9 mouse cellular contexts compared by ENCODE assay signal in genomic region chr5:104074388-104074787, GRCm38 (mm10). TPM values are rescaled to one million over a fixed set of nuclear protein-coding genes. Genes with fewer than 3 reads are reported as not detected.
DNase-seq lines count a peak whose midpoint lies in the region; ATAC-seq and TF ChIP-seq lines count a peak whose summit lies in the region.
"Had no signal": no experiment of that assay in that cellular context is flagged by ENCODE, and none has a peak within 500 bp of the region (broad histone marks: within the 10 kb centered on the region; RNA-seq: fewer than 3 reads in every experiment).

No protein-coding gene starts in this region.

- 0 out of 2 replicates have a peak, but pooled peaks cover 5% of the 10 kb centered on the region for H3K4me1 ChIP-seq in forebrain, postnatal 0 days (ENCODE audit: insufficient read depth)
- no peaks in the 10 kb centered on the region for H3K4me1 ChIP-seq in liver, postnatal 0 days (ENCODE audit: insufficient read depth)

- H3K27ac ChIP-seq in forebrain, postnatal 0 days (ENCODE audit: low read depth, low read length): no peak overlapping the region
- H3K27ac ChIP-seq in liver, postnatal 0 days (ENCODE audit: low read depth): no peak overlapping the region

- no peaks in the 10 kb centered on the region for H3K36me3 ChIP-seq in forebrain, postnatal 0 days (ENCODE audit: insufficient read depth)
- no peaks in the 10 kb centered on the region for H3K36me3 ChIP-seq in liver, postnatal 0 days (replicated peaks; ENCODE audit: insufficient read depth, low read length)

- peak; percentile 55; the same call in 1 of the 2 replicates for ATAC-seq in forebrain, postnatal 0 days
- ATAC-seq in inflammation-experienced regulatory T-cells, adult 6 months: peak; percentile 69
- 0 out of 2 replicates have a peak, but pooled peaks have one; percentile 27 for ATAC-seq in liver, postnatal 0 days

- TF ChIP-seq EP300 in liver, postnatal 0 days (IDR thresholded peaks at IDR 0.05; ENCODE audit: low read depth): no peak

- no peaks in the 10 kb centered on the region for H3K27me3 ChIP-seq in forebrain, postnatal 0 days (ENCODE audit: insufficient read depth, low read length)
- H3K27me3 ChIP-seq in liver, postnatal 0 days (ENCODE audit: insufficient read depth, low read length): peaks cover 14% of the 10 kb centered on the region; the same call in 1 of the 2 replicates

- DNase-seq in urinary bladder, adult 2 months (ENCODE audit: low spot score): peak; percentile 51
- DNase-seq in urinary bladder, postnatal 10 days (ENCODE audit: low spot score): no peak
- DNase-seq in c-Kit-positive CD71-positive TER-119-positive erythroid progenitor cells, embryonic 14.5 days (ENCODE audit: low spot score): peak; percentile 54
- peak; percentile 66 for DNase-seq in forebrain, postnatal 0 days
- DNase-seq in liver, postnatal 0 days: peak; percentile 77
- peak; percentile 73 for DNase-seq in retina, embryonic 14.5 days (ENCODE audit: low spot score)
- DNase-seq in yolk sac, embryonic 10.5 days (ENCODE audit: low spot score): peak; percentile 60

- no peak overlapping the region for H3K9ac ChIP-seq in forebrain, postnatal 0 days
- no peak overlapping the region for H3K9ac ChIP-seq in liver, postnatal 0 days (replicated peaks)

- no peak overlapping the region for H3K4me3 ChIP-seq in forebrain, postnatal 0 days (ENCODE audit: low read depth, low read length)
- no peak overlapping the region for H3K4me3 ChIP-seq in liver, postnatal 0 days (ENCODE audit: low read depth, low read length)

- no peak overlapping the region for H3K4me2 ChIP-seq in forebrain, postnatal 0 days (ENCODE audit: low read depth)
- H3K4me2 ChIP-seq in liver, postnatal 0 days (ENCODE audit: low read depth, low read length): no peak overlapping the region

- TF ChIP-seq CTCF in forebrain, postnatal 0 days (IDR thresholded peaks at IDR 0.05; ENCODE audit: low read depth): peak; percentile 84
- TF ChIP-seq CTCF in liver, postnatal 0 days (IDR thresholded peaks at IDR 0.05; ENCODE audit: low read depth): peak; percentile 90

- 28% methylated on average over 12 of the region's 12 CpGs for WGBS in forebrain, postnatal 0 days
- WGBS in liver, postnatal 0 days (ENCODE audit: insufficient replicate concordance): 19% methylated on average over 12 of the region's 12 CpGs

- no peaks in the 10 kb centered on the region for H3K9me3 ChIP-seq in forebrain, postnatal 0 days (ENCODE audit: low read length)
- no peaks in the 10 kb centered on the region for H3K9me3 ChIP-seq in liver, postnatal 0 days (ENCODE audit: low read length)

RNA-seq across cellular contexts. Expression of gene Gm17660, which starts 3.0 kb away (rescaled TPM):
- not detected in 2 replicates for polyA plus RNA-seq in urinary bladder, adult 2 months (2012; rRNA removed)
- not detected in 2 replicates for total RNA-seq in forebrain, postnatal 0 days (2014; rRNA removed)
- 0.52 and 1.1 TPM in 2 replicates for polyA plus RNA-seq in forebrain, postnatal 0 days (2015; fragmentation: Nextera tagmentation; extraction: Ambion mirVana)
- not detected for polyA plus RNA-seq in inflammation-experienced regulatory T-cells, adult 6 months (2017; shearing (Covaris generic))
- polyA plus RNA-seq in liver, postnatal 0 days (2015; fragmentation: Nextera tagmentation; extraction: Ambion mirVana): not detected in 2 replicates
- polyA plus RNA-seq: frontal cortex, adult 2 months had no signal

RNA-seq across cellular contexts. Expression of gene Nudt9, which starts 28.3 kb away (rescaled TPM):
- 50.6 and 55.6 TPM in 2 replicates for polyA plus RNA-seq in urinary bladder, adult 2 months (2012; rRNA removed)
- total RNA-seq in forebrain, postnatal 0 days (2014; rRNA removed): 50.3 and 55.3 TPM in 2 replicates
- polyA plus RNA-seq in forebrain, postnatal 0 days (2015; fragmentation: Nextera tagmentation; extraction: Ambion mirVana): 72.4 and 73.8 TPM in 2 replicates
- 10 to 100 TPM; 14.9 to 17.8 (median 16.2) TPM for polyA plus RNA-seq in inflammation-experienced regulatory T-cells, adult 6 months (2017; shearing (Covaris generic))
- polyA plus RNA-seq in liver, postnatal 0 days (2015; fragmentation: Nextera tagmentation; extraction: Ambion mirVana): 48.5 and 48.7 TPM in 2 replicates

RNA-seq across cellular contexts. Expression of gene Sparcl1, which starts 39.1 kb away (rescaled TPM):
- 1,512 and 1,967 TPM in 2 replicates for polyA plus RNA-seq in urinary bladder, adult 2 months (2012; rRNA removed)
- 342 and 344 TPM in 2 replicates for total RNA-seq in forebrain, postnatal 0 days (2014; rRNA removed)
- polyA plus RNA-seq in forebrain, postnatal 0 days (2015; fragmentation: Nextera tagmentation; extraction: Ambion mirVana): 239 and 282 TPM in 2 replicates
- polyA plus RNA-seq in inflammation-experienced regulatory T-cells, adult 6 months (2017; shearing (Covaris generic)): not detected
- polyA plus RNA-seq in liver, postnatal 0 days (2015; fragmentation: Nextera tagmentation; extraction: Ambion mirVana): 5.2 and 6.3 TPM in 2 replicates

RNA-seq across cellular contexts. Expression of gene Hsd17b11, which starts 52.7 kb away (rescaled TPM):
- polyA plus RNA-seq in urinary bladder, adult 2 months (2012; rRNA removed): 77.1 and 90.8 TPM in 2 replicates
- 10.9 and 15.8 TPM in 2 replicates for total RNA-seq in forebrain, postnatal 0 days (2014; rRNA removed)
- 3.2 and 4.6 TPM in 2 replicates for polyA plus RNA-seq in forebrain, postnatal 0 days (2015; fragmentation: Nextera tagmentation; extraction: Ambion mirVana)
- 1 to 10 TPM; 3.5 to 4.9 (median 3.8) TPM for polyA plus RNA-seq in inflammation-experienced regulatory T-cells, adult 6 months (2017; shearing (Covaris generic))
- 26.7 and 27.1 TPM in 2 replicates for polyA plus RNA-seq in liver, postnatal 0 days (2015; fragmentation: Nextera tagmentation; extraction: Ambion mirVana)

Comparison
In these comparisons a context has a peak if more than half of its experiments do, and no peak if none do; other contexts are left out.
1. RNA of gene Sparcl1, which starts 39.1 kb away (polyA plus RNA-seq): 1,512 to 1,967 TPM in urinary bladder, adult 2 months and 239 to 282 TPM in forebrain, postnatal 0 days; 5.2 to 6.3 TPM in liver, postnatal 0 days and not detected in inflammation-experienced regulatory T-cells, adult 6 months; every median in the first group is over 10 times any median in the second.
2. Peak in every context shown above with its lines, with median percentiles within 50 percentile points of each other: ATAC-seq.